Mouse (Mus musculus) E14TG2a.4 (cell line): ENCODE measurements around the gene Klhl12.

Experiments
- CTCF ChIP-seq: conservative IDR thresholded peaks from 2 replicates; pipeline ENCODE4 v1.5.1; 2014; ENCODE audit warnings: low read length
- NANOG ChIP-seq: IDR thresholded peaks from 2 replicates; pipeline ENCODE4 v1.6.1; 2014; ENCODE audit warnings: borderline replicate concordance, low read length, mixed read lengths
- POU5F1 ChIP-seq: IDR thresholded peaks from 2 replicates; pipeline ENCODE4 v1.6.1; 2014; ENCODE audit warnings: low read length, borderline replicate concordance

GRCm38 (mm10) chr1:134460294-134461284 is 5.3 kb downstream of the Klhl12 start:
- TF ChIP-seq CTCF, result no peak
- TF ChIP-seq POU5F1, result no peak
- TF ChIP-seq NANOG, result no peak
